Mouse (Mus musculus) embryonic fibroblast, embryonic 13.5 days (primary cell): ENCODE measurements around the gene Ppp3ca.

Experiments
- CTCF ChIP-seq: IDR thresholded peaks from 2 replicates; pipeline ENCODE4 v1.5.1; 2011; ENCODE audit warnings: mild to moderate bottlenecking, control low read depth, low read length, moderate library complexity, borderline replicate concordance; ENCODE audit not compliant: insufficient read depth
- POLR2A ChIP-seq: IDR thresholded peaks from 2 replicates; pipeline ENCODE4 v1.6.1; 2011; ENCODE audit warnings: low read depth, mild to moderate bottlenecking, control low read depth, low read length, moderate library complexity

DNA sequence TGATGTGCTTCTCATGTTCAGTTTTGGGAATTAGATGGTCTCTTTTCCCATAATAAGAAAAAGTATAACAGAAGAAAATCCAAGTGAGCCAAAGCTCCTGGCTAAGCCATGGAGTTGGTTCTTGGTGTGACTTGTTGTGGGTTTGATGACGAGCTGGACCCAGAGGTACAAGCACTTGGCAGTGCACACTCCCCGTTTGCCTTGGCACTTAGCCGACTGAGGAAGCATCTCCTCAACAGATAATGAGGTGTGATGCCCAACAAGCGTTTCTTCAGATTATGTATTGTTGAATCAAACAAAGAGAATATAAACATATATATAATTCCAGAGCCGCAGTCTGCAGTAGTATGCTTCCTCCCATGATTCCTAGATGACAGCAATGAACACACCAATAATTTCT is 101.8 kb downstream of the Ppp3ca start:
- no peak for TF ChIP-seq POLR2A
- TF ChIP-seq CTCF: no peak
